Mouse (Mus musculus) intestine, postnatal 0 days (tissue): ENCODE results near the gene Kcnn4. TPM values are rescaled to one million over a fixed set of nuclear protein-coding genes. Genes with fewer than 3 reads are reported as not detected.

ENCODE experiments used
- ATAC-seq: fragments of 200-750 bp; cut with Nextera tagmentation; 2 replicates; pipeline ENCODE4 v1.8.0; 2017; ENCODE audit warnings: mild to moderate bottlenecking, moderate TSS enrichment, moderate library complexity
- H3K27ac ChIP-seq: fragments of 300-500 bp; sonication (generic); 2 replicates; pipeline ENCODE4 v1.5.1; 2014; ENCODE audit warnings: mild to moderate bottlenecking, low read depth, low read length, moderate library complexity
- H3K27me3 ChIP-seq: fragments of 300-500 bp; sonication (generic); replicated peaks from 2 replicates; pipeline ENCODE4 v1.6.1; 2014; ENCODE audit warnings: low read length, mixed read lengths; ENCODE audit not compliant: control insufficient read depth, insufficient read depth
- H3K36me3 ChIP-seq: fragments of 300-500 bp; sonication (generic); 2 replicates; pipeline ENCODE4 v1.6.1; 2014; ENCODE audit warnings: mild to moderate bottlenecking, moderate library complexity; ENCODE audit not compliant: control insufficient read depth, insufficient read depth
- H3K4me1 ChIP-seq: fragments of 300-500 bp; sonication (generic); replicated peaks from 2 replicates; pipeline ENCODE4 v1.6.1; 2014; ENCODE audit warnings: antibody characterized with exemption, low read length, mixed read lengths; ENCODE audit not compliant: control insufficient read depth, insufficient read depth
- H3K4me2 ChIP-seq: fragments of 300-500 bp; sonication (generic); replicated peaks from 2 replicates; pipeline ENCODE4 v1.6.1; 2014; ENCODE audit warnings: low read depth, mild to moderate bottlenecking, moderate library complexity
- H3K4me3 ChIP-seq: fragments of 300-500 bp; sonication (generic); 2 replicates; pipeline ENCODE4 v1.5.1; 2014; ENCODE audit warnings: low read depth, low read length
- H3K9ac ChIP-seq: fragments of 300-500 bp; sonication (generic); 2 replicates; pipeline ENCODE4 v1.6.1; 2014; ENCODE audit warnings: mild to moderate bottlenecking, low read depth, low read length
- H3K9me3 ChIP-seq: fragments of 300-500 bp; sonication (generic); 2 replicates; pipeline ENCODE4 v1.6.1; 2016; ENCODE audit warnings: mixed run types; ENCODE audit not compliant: control insufficient read depth
- CTCF ChIP-seq: sonication (generic); IDR thresholded peaks from 2 replicates; pipeline ENCODE4 v1.5.1; 2016; ENCODE audit warnings: low read depth, mild to moderate bottlenecking, control low read depth, antibody characterized with exemption, moderate library complexity
- WGBS: fragments of 180-500 bp; shearing (Covaris S2); extraction: QIAGEN DNeasy Blood & Tissue Kit; methylation state at CpG from one replicate; pipeline ENCODE4 v1.1.7; 2014; 5-methylcytosine and 5-hydroxymethylcytosine counted together
- polyA plus RNA-seq: library from polyadenylated mRNA; unstranded; fragments of >200 nt; fragmentation: Nextera tagmentation; extraction: Ambion mirVana; gene quantifications from 2 replicates; pipeline ENCODE4 v1.2.1, GENCODE M21; 2015

Gene Kcnn4
- polyA plus RNA-seq, 1 experiment from 2014 or later, result 3.2 TPM

DNA sequence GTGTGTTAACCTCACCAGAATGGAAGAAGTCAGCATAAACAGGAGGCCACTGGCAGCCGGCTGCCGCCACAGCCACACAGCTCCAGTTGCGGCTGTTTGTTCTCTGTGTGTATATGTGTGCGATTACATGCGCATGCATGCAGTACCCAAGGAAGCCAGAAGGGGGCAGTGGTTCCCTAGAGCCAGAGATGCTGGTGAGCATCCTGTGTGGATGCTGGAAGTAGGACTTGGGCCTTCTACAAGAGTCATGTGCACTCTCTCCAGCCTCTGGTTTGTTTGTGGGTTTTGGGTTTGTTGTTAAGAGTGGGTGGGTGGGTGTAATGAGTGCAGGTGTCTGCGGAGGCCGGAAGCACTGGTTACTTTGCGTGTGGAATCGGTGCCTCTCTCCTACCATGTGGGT, 32.8 kb downstream of the Kcnn4 start:
- no peak overlapping the region for H3K4me2 ChIP-seq
- H3K9ac ChIP-seq, result no peak overlapping the region
- H3K9me3 ChIP-seq, result no peaks in the 10 kb centered on the region
- H3K4me3 ChIP-seq, result no peak overlapping the region
- H3K36me3 ChIP-seq, result peaks cover 38% of the 10 kb centered on the region; the same call in 1 of the 2 replicates
- TF ChIP-seq CTCF, result peak; percentile 63
- no peak for ATAC-seq
- no peak overlapping the region for H3K27ac ChIP-seq
- H3K27me3 ChIP-seq, result no peaks in the 10 kb centered on the region
- no peaks in the 10 kb centered on the region for H3K4me1 ChIP-seq
- 96% methylated on average over 9 of the region's 9 CpGs for WGBS

DNA sequence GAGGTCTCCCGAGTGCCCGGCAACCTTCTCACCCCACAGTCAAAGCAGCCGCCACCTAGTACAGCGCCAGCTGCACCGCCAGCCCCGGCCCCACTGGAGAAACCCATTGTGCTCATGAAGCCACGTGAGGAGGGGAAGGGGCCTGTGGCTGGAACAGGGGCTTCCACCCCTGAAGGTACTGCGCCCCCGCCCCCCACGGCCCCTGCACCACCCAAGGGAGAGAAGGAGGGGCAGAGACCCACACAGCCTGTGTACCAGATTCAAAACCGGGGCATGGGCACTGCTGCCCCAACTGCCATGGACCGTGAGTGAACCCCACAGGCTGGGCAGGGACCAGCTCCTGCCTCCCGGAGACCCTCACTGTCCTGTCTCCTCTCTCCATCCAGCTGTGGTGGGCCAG, 35.6 kb downstream of the Kcnn4 start:
- TF ChIP-seq CTCF, result no peak
- Histone ChIP-seq H3K9me3 (no peaks in the 10 kb centered on the region), H3K36me3 (peaks cover 44% of the 10 kb centered on the region; the same call in 1 of the 2 replicates), H3K27me3 (no peaks in the 10 kb centered on the region), H3K27ac (no peak overlapping the region), H3K4me3 (no peak overlapping the region), H3K9ac (no peak overlapping the region), H3K4me1 (no peaks in the 10 kb centered on the region), H3K4me2 (no peak overlapping the region)
- ATAC-seq, result no peak
- WGBS, result 95% methylated on average over 13 of the region's 13 CpGs

DNA sequence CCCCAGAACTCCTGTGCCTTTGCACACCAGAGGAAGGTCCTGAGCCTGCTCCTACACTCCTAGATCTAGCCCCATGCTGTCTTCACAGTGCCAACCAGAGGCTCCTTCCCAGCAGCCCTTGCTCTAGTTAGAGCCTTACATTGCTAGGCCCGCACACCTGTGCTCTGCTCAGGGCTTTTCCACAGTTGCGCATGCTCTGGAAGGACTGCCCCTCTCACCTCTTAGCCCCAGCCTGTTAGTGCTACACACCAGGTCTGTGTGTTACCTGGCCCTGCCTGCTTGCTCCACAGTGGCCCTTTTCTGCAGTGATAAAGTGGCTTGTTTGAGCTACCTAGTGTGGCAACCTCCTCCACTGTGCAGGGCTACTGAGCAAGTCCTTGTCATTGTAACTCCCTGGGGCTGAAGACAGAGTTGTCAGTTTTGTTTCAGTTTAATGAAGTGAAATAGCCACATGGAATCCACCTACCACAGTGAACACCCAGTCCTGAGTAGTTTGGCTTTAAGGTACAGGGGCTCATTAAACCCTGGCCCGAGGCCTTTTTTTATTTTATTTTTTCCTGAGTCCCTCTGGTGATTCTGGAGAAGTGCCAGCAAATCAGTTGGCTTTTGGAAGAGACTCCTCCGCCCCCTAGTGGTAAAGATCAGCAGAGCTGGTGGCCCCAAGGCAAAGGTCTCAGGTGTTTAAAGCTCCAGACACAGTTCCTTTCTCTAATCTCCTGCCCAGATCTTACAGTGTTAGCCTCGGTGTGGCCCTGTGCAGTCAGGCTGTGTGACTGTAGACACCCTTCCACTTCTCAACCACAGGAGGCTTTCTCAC, 36.7 kb downstream of the Kcnn4 start:
- Histone ChIP-seq H3K36me3 (peaks cover 44% of the 10 kb centered on the region; the same call in 1 of the 2 replicates), H3K27me3 (no peaks in the 10 kb centered on the region), H3K9me3 (no peaks in the 10 kb centered on the region), H3K9ac (no peak overlapping the region), H3K27ac (no peak overlapping the region), H3K4me2 (no peak overlapping the region), H3K4me3 (no peak overlapping the region), H3K4me1 (no peaks in the 10 kb centered on the region)
- 43% methylated on average over 5 of the region's 5 CpGs for WGBS
- peak; percentile 83 for TF ChIP-seq CTCF
- peak; percentile 51; the same call in 1 of the 2 replicates for ATAC-seq

DNA sequence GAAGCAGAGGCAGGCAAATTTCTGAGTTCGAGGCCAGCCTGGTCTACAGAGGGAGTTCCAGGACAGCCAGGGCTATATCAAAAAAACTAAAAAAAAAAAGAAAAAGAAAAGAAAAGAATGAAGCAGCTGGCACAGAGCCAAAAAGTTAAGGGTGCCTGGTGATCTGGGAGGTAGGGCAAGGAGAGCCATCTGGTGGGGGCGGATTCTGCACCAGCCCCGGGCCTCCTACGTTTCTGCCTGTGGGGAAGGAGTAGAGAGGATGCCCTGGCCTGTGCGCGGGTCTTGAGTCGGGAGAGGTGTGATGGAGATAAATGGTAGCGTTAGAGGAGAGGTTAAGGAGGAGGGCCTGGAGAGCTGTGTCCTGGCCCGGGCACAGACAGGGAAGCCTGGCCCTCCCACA, 38.1 kb downstream of the Kcnn4 start:
- peaks cover 42% of the 10 kb centered on the region; the same call in 1 of the 2 replicates for H3K36me3 ChIP-seq
- ATAC-seq, result no peak
- H3K4me3 ChIP-seq, result no peak overlapping the region
- TF ChIP-seq CTCF, result no peak
- H3K9me3 ChIP-seq, result no peaks in the 10 kb centered on the region
- no peak overlapping the region for H3K4me2 ChIP-seq
- H3K9ac ChIP-seq, result no peak overlapping the region
- H3K27ac ChIP-seq, result no peak overlapping the region
- 88% methylated on average over 9 of the region's 9 CpGs for WGBS
- H3K4me1 ChIP-seq, result no peaks in the 10 kb centered on the region
- H3K27me3 ChIP-seq, result no peaks in the 10 kb centered on the region

DNA sequence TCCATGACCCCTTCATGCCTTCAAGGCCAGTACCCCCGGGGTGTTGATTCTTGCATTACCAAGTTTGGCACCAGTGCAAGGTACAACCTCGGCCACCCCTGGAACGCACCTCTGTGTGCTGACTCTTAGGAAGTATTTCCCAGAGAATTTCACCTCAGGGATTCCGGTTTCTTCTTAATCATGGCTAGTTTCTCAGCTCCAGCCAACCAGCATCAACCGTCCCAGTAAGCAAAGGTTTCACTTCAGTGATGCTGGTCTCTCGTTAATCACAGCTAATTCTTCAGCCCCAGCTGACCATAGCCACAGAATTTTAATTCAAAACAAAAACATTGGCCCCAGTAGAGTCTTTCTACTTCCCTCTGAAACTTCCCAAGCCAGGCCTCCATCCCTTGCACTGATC, 40.1 kb downstream of the Kcnn4 start:
- TF ChIP-seq CTCF, result no peak
- Histone ChIP-seq H3K27ac (no peak overlapping the region), H3K9ac (no peak overlapping the region), H3K36me3 (peaks cover 28% of the 10 kb centered on the region; the same call in 1 of the 2 replicates), H3K4me3 (no peak overlapping the region), H3K9me3 (no peaks in the 10 kb centered on the region), H3K27me3 (no peaks in the 10 kb centered on the region), H3K4me1 (no peaks in the 10 kb centered on the region), H3K4me2 (no peak overlapping the region)
- ATAC-seq, result no peak
- WGBS, result 84% methylated on average over 6 of the region's 6 CpGs

DNA sequence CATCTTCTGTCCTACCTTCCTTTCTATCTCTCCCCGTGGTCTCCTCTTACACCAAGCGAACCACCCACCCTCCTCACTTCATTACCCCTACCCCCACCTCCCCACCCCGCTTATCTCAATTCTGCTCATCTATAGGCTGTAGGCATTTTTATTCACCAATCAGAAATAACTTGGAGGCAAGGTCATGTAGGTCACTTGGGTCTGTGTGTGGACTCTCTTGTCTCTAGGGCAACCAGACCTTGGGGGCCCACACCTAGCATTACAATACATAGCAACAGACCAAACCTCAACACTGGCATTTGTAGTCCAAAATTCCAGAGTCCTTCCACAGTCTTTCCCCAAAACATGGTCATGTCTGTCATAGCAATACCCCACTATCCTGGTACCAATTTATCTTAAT, 40.8 kb downstream of the Kcnn4 start:
- Histone ChIP-seq H3K27me3 (no peaks in the 10 kb centered on the region), H3K36me3 (peaks cover 21% of the 10 kb centered on the region; the same call in 1 of the 2 replicates), H3K4me2 (no peak overlapping the region), H3K9ac (no peak overlapping the region), H3K9me3 (no peaks in the 10 kb centered on the region), H3K4me3 (no peak overlapping the region), H3K27ac (no peak overlapping the region), H3K4me1 (no peaks in the 10 kb centered on the region)
- no peak for TF ChIP-seq CTCF
- 53% methylated on average over 3 of the region's 3 CpGs for WGBS
- ATAC-seq, result no peak
